Mouse (Mus musculus): ENCODE measurements around the gene Tfdp2.
"Not testable (repeated sequence)": the region's sequence is repeated elsewhere in the genome, so short reads cannot be mapped to it uniquely, and the experiment has no call there.

The Tfdp2 gene

GRCm38 (mm10) chr9:96195885-96196622, at the start of gene Tfdp2:
Gene Tfdp2, plus strand, starts transcription at chr9:96196275.
- peak; percentile 86 for DNase-seq

- DNase-seq = no peak
Measured at GRCm38 (mm10) chr9:96152801-96153200, 43.3 kb upstream of the Tfdp2 start.

GRCm38 (mm10) chr9:96158431-96158830, 37.6 kb upstream of the Tfdp2 start:
- DNase-seq = no peak

GRCm38 (mm10) chr9:96159047-96159446, 37.0 kb upstream of the Tfdp2 start:
- DNase-seq = no peak

GRCm38 (mm10) chr9:96160767-96161166, 35.3 kb upstream of the Tfdp2 start:
- no peak for DNase-seq

- no peak for DNase-seq
Measured at GRCm38 (mm10) chr9:96162421-96162820, 33.7 kb upstream of the Tfdp2 start.

GRCm38 (mm10) chr9:96163443-96163842, 32.6 kb upstream of the Tfdp2 start:
- DNase-seq = no peak

GRCm38 (mm10) chr9:96163983-96164382, 32.1 kb upstream of the Tfdp2 start:
- not testable (repeated sequence) for DNase-seq

GRCm38 (mm10) chr9:96167168-96167585, 28.9 kb upstream of the Tfdp2 start:
- DNase-seq = peak; percentile 14

- DNase-seq = no peak
Measured at GRCm38 (mm10) chr9:96170600-96170999, 25.5 kb upstream of the Tfdp2 start.

- DNase-seq = no peak
Measured at GRCm38 (mm10) chr9:96184909-96185308, 11.2 kb upstream of the Tfdp2 start.

- no peak for DNase-seq
Measured at GRCm38 (mm10) chr9:96186701-96187100, 9.4 kb upstream of the Tfdp2 start.

- DNase-seq = peak; percentile 35
Measured at GRCm38 (mm10) chr9:96196636-96197181, 634 bp downstream of the Tfdp2 start.

GRCm38 (mm10) chr9:96197806-96198205, 1.7 kb downstream of the Tfdp2 start:
- no peak for DNase-seq

- DNase-seq = no peak
Measured at GRCm38 (mm10) chr9:96203663-96204062, 7.6 kb downstream of the Tfdp2 start.

GRCm38 (mm10) chr9:96207428-96207827, 11.4 kb downstream of the Tfdp2 start:
- DNase-seq = no peak

- no peak for DNase-seq
Measured at GRCm38 (mm10) chr9:96213036-96213645, 17.1 kb downstream of the Tfdp2 start.

GRCm38 (mm10) chr9:96214171-96214570, 18.1 kb downstream of the Tfdp2 start:
- no peak for DNase-seq

- DNase-seq = no peak
Measured at GRCm38 (mm10) chr9:96217299-96217698, 21.2 kb downstream of the Tfdp2 start.

- DNase-seq = no peak
Measured at GRCm38 (mm10) chr9:96217799-96218198, 21.7 kb downstream of the Tfdp2 start.

- no peak for DNase-seq
Measured at GRCm38 (mm10) chr9:96219114-96219669, 23.1 kb downstream of the Tfdp2 start.

- no peak for DNase-seq
Measured at GRCm38 (mm10) chr9:96220419-96220818, 24.3 kb downstream of the Tfdp2 start.

GRCm38 (mm10) chr9:96223302-96223701, 27.2 kb downstream of the Tfdp2 start:
- DNase-seq = no peak

- DNase-seq = no peak
Measured at GRCm38 (mm10) chr9:96228285-96228684, 32.2 kb downstream of the Tfdp2 start.
